Mouse (Mus musculus): ENCODE data around the gene Rab6b.

GRCm38 (mm10) chr9:103087301-103087700 is 24.3 kb upstream of the Rab6b start:
- TF ChIP-seq MAX (IDR thresholded peaks at IDR 0.05; ENCODE audit: low read length) = no peak
- TF ChIP-seq POLR2A (IDR thresholded peaks at IDR 0.05; ENCODE audit: low read depth, low read length) = no peak
- TF ChIP-seq ZNF384 (IDR thresholded peaks at IDR 0.05; ENCODE audit: low read depth, low read length) = no peak
- TF ChIP-seq CTCF (conservative IDR thresholded peaks at IDR 0.05 in 1 of 2, IDR thresholded peaks at IDR 0.05 in 1 of 2; ENCODE audit: low read depth in 2 of 2, low read length in 2 of 2) = no peak
- TF ChIP-seq JUN (IDR thresholded peaks at IDR 0.05; ENCODE audit: insufficient read depth, low read depth, low read length) = no peak
- no peak for TF ChIP-seq MYC (IDR thresholded peaks at IDR 0.05; ENCODE audit: low read depth, low read length)
- TF ChIP-seq ETS1 (conservative IDR thresholded peaks at IDR 0.05; ENCODE audit: low read depth, low read length) = no peak
- no peak for TF ChIP-seq RAD21 (IDR thresholded peaks at IDR 0.05; ENCODE audit: low read depth, low read length)

Measured in CH12.LX (cell line).